Mouse (Mus musculus): Measurements from ENCODE around the gene Cpne5. TPM values are rescaled to one million over a fixed set of nuclear protein-coding genes. Genes with fewer than 3 reads are reported as not detected.
"Not testable (repeated sequence)": the region's sequence is repeated elsewhere in the genome, so short reads cannot be mapped to it uniquely, and the experiment has no call there.

The Cpne5 gene
- polyA plus RNA-seq, 1 experiment from 2014 or later, result 9.9 TPM

DNA sequence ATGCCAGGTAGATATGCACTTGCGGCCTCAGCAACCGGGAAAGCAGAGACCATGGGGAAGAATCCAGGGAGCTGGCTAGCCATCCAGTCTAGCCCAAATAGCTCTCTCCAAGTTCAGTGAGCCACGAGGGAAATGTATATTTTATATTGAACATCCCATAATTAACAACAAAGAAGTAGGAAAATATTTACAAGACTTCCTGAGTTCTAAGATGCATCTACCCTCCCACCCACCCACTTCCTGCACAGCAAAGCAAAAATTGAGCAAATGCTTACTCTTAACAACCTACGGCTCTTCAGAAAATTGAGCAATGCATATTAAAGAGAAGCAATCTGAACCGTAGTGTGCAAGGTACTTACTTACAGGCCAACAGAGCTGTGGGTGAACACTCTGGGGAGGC is 26.8 kb upstream of the Cpne5 start:
- peak overlapping the region; percentile 71 for H3K4me2 ChIP-seq
- H3K9me3 ChIP-seq, result no peaks in the 10 kb centered on the region
- H3K27me3 ChIP-seq, result no peaks in the 10 kb centered on the region
- peak overlapping the region; percentile 86 for H3K4me3 ChIP-seq (replicated peaks)
- peaks cover 18% of the 10 kb centered on the region for H3K36me3 ChIP-seq (replicated peaks)
- peak overlapping the region; percentile 78 for H3K9ac ChIP-seq
- peaks cover 45% of the 10 kb centered on the region for H3K4me1 ChIP-seq
- peak overlapping the region; percentile 99; the same call in 1 of the 2 replicates for H3K27ac ChIP-seq
- ATAC-seq (ENCODE audit: low FRiP score), result no peak
- WGBS, result 86% methylated on average over 5 of the region's 5 CpGs

DNA sequence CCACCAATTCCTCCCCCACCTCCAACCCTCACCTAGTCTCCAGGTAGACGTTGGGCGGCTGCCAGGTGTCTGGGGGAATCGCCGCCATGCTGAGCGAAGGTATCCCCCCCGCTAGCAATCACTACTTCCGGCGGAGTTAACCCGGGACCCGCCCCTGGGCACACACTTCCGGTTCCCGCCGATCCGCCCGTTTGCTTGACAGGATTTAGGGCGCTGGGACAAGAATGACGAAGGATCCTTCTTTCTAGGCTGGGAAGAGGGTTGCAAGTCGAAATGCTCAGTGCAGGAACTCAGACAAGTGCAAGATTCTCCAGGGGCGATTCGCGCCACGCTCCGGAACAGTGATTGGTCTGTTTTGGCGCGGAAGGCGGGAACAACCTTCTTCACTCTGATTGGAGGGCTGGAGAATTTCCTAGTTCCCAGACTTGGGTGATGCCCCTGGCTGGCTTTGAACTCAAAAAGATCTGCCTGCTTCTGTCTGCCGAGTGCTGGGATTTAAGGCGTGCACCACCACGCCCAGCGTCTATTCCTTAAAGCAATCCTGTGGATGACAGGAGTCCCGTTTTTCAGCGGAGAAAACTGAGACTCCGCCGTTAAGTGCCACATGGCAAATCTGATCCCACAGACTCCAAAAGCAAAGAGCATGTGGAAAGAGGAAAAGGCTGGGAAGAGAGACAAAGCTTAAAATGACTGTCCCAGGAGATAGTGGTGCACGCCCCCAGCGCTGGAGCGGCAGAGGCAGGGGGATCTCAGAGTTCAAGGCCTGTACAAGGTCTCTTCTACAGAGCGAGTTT is 26.1 kb upstream of the Cpne5 start, which contains the start of gene Ppil1:
Ppil1 (minus strand) TSS at position 347 of the 794 bp plus-strand sequence.
- Histone ChIP-seq H3K4me1 (peaks cover 44% of the 10 kb centered on the region), H3K4me2 (peak within 1 kb of the TSS; percentile 71), H3K27ac (peak within 1 kb of the TSS; percentile 99), H3K27me3 (no peaks in the 10 kb centered on the region), H3K9me3 (no peaks in the 10 kb centered on the region), H3K36me3 (replicated peaks) (peaks cover 22% of the 10 kb centered on the region), H3K9ac (peak within 1 kb of the TSS; percentile 78), H3K4me3 (replicated peaks) (peak within 1 kb of the TSS; percentile 86)
- peak; percentile 68 for ATAC-seq (ENCODE audit: low FRiP score)
- WGBS, result 7% methylated on average over 38 of the region's 38 CpGs

DNA sequence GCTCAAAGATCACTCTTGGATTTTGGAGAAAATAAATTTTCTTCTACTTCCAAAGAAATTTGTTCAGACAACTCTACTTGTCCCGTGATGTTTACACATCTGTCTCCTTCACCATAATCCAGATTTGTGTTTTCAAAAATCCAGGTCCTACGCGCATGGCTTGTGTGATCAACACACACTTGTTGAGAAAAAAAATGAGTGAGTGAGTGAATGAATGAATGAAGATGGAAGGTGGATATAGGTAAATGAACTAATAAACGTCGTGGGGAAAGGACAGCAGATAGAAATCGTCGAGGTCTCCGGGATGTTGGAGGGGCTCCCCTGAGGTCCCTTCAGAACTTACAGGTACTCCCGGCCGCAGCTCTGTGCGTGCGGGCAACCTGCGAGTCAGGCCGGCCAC is 25.4 kb upstream of the Cpne5 start:
- Histone ChIP-seq H3K27ac (peak overlapping the region; percentile 99), H3K9ac (peak overlapping the region; percentile 78), H3K27me3 (no peaks in the 10 kb centered on the region), H3K9me3 (no peaks in the 10 kb centered on the region), H3K36me3 (replicated peaks) (peaks cover 26% of the 10 kb centered on the region), H3K4me3 (replicated peaks) (peak overlapping the region; percentile 86), H3K4me1 (peaks cover 44% of the 10 kb centered on the region), H3K4me2 (peak overlapping the region; percentile 71)
- 2% methylated on average over 13 of the region's 14 CpGs for WGBS
- ATAC-seq (ENCODE audit: low FRiP score), result no peak

DNA sequence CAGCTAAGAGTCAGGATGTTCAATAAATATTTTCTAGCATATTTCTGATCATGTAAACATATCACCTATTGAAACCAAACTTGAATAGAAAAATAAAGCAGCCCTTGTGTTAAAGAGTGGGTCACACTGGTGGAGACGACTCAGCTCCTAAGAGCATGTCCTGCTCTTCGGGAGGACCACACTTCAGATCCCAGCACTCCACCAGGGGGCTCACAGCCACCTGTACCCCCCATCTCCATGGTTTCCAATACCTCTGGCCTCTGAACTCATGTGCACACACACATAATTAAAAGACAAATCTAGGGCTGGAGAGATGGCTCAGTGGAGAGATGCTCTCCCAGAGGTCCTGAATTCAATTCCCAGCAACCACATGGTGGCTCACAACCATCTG is 24.3 kb upstream of the Cpne5 start:
- 53% methylated on average over 2 of the region's 2 CpGs for WGBS
- peaks cover 37% of the 10 kb centered on the region for H3K4me1 ChIP-seq
- peak overlapping the region; percentile 71 for H3K4me2 ChIP-seq
- H3K4me3 ChIP-seq (replicated peaks), result 0 out of 2 replicates have a peak overlapping the region, but pooled peaks have one; percentile 4
- no peak for ATAC-seq (ENCODE audit: low FRiP score)
- no peaks in the 10 kb centered on the region for H3K9me3 ChIP-seq
- no peaks in the 10 kb centered on the region for H3K27me3 ChIP-seq
- peaks cover 38% of the 10 kb centered on the region for H3K36me3 ChIP-seq (replicated peaks)
- H3K9ac ChIP-seq, result peak overlapping the region; percentile 30; the same call in 1 of the 2 replicates
- no peak overlapping the region for H3K27ac ChIP-seq

DNA sequence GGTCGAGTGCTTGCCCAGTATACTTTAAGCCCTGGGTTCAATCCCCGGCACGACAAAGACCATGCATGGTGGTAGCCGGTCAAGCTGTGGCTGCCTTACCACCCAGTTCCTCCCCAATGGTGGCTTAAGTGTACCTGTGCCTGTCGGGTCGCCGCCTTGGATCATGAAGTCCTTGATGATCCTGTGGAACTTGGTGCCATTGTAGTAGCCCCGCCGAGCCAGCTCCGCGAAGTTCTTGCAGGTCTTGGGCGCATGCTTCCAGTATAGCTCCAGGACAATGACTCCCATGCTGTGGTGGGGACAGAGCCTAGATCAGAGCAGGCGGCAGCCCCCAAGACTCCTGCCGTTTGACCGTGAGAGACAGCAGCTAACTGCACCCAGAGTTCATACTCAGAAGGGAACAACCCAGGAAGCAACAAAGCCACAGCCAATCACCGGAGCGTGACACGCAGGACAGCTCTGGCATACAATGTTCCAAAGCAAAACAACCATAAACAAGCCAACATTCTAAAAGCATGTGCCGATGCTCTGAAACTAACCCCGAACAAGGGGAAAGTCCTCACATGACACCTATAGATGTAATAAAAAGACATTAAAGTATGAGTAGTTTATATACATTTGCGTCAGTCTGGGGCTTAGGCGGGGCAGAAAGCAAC is 23.8 kb upstream of the Cpne5 start:
- H3K4me2 ChIP-seq, result peak overlapping the region; percentile 71

DNA sequence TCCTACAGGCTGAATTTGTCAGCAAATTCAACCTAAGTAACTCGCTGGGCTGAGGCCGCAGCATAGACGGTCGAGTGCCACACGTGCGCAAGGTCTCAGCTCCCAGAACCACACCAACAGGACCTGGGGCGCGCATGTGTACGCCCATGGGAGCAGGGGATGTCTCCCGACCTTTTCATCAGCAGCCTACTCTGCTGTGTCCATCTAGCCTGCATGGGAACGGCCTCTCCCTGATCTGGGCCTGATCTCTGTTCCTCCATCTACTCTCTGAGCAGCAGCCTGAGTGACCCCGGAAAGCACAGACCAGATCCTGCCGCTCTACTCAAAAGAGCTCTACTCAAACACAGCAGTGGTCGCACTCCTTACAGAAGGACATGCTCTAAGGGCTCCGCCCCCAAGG is 22.5 kb upstream of the Cpne5 start:
- H3K9ac ChIP-seq, result peak overlapping the region; percentile 13; the same call in 1 of the 2 replicates
- peaks cover 37% of the 10 kb centered on the region for H3K4me1 ChIP-seq
- H3K9me3 ChIP-seq, result no peaks in the 10 kb centered on the region
- 88% methylated on average over 15 of the region's 15 CpGs for WGBS
- peaks cover 48% of the 10 kb centered on the region for H3K36me3 ChIP-seq (replicated peaks)
- no peak overlapping the region for H3K4me2 ChIP-seq
- no peak for ATAC-seq (ENCODE audit: low FRiP score)
- no peak overlapping the region for H3K27ac ChIP-seq
- no peaks in the 10 kb centered on the region for H3K27me3 ChIP-seq
- no peak overlapping the region for H3K4me3 ChIP-seq (replicated peaks)

More for the DNA sequence above, 23.8 kb upstream of the Cpne5 start:
- H3K36me3 ChIP-seq (replicated peaks), result peaks cover 42% of the 10 kb centered on the region
- no peaks in the 10 kb centered on the region for H3K27me3 ChIP-seq
- H3K4me3 ChIP-seq (replicated peaks), result 0 out of 2 replicates have a peak overlapping the region, but pooled peaks have one; percentile 4
- peaks cover 37% of the 10 kb centered on the region for H3K4me1 ChIP-seq
- no peak overlapping the region for H3K27ac ChIP-seq
- H3K9me3 ChIP-seq, result no peaks in the 10 kb centered on the region
- peak overlapping the region; percentile 30; the same call in 1 of the 2 replicates for H3K9ac ChIP-seq
- ATAC-seq (ENCODE audit: low FRiP score), result no peak
- 94% methylated on average over 22 of the region's 22 CpGs for WGBS

DNA sequence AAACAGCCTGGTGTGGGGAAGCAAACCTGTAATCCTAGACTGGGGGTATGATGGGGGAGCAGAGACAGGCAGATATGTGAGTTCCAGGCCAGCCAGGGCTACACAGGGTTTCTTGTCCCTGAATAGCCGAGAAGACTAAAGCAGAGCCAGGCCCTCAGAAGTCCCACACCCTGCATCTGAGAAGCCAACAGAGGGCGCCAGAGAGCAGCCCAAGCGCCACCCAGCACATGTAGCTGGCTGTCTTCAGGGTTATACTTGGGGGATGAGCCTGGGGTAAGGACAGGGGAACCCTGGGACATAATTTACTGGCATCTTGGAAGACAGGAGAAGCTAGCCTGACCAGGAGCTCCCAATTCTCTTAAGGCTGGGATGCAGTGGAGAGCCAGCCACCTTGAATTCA is 21.5 kb upstream of the Cpne5 start:
- H3K36me3 ChIP-seq (replicated peaks), result peaks cover 57% of the 10 kb centered on the region
- H3K27ac ChIP-seq, result no peak overlapping the region
- WGBS, result 8% methylated on average over 3 of the region's 3 CpGs

DNA sequence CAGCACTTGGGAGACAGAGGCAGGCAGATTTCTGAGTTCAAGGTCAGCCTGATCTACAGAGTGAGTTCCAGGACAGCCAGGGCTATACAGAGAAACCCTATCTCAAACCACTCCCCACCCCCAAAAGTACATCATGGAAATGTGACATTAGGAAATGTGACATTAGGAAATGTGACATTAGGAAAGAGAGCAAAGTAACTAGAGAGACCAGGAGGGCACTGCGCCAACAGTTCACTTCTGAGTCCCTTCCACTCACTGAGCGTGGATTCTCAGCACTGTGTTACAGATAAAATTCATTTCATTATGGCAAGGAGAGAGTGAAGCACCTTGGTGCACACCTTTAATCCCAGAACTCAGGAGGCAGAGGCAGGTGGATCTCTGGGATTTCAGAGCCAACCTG is 21.0 kb upstream of the Cpne5 start:
- H3K4me1 ChIP-seq, result peaks cover 29% of the 10 kb centered on the region
- 98% methylated on average over 2 of the region's 2 CpGs for WGBS
- no peak overlapping the region for H3K27ac ChIP-seq
- H3K9ac ChIP-seq, result no peak overlapping the region
- peaks cover 63% of the 10 kb centered on the region for H3K36me3 ChIP-seq (replicated peaks)
- H3K27me3 ChIP-seq, result no peaks in the 10 kb centered on the region
- H3K9me3 ChIP-seq, result no peaks in the 10 kb centered on the region
- H3K4me2 ChIP-seq, result no peak overlapping the region
- H3K4me3 ChIP-seq (replicated peaks), result no peak overlapping the region
- no peak for ATAC-seq (ENCODE audit: low FRiP score)

More for the DNA sequence above, 21.5 kb upstream of the Cpne5 start:
- H3K9me3 ChIP-seq, result no peaks in the 10 kb centered on the region
- H3K9ac ChIP-seq, result no peak overlapping the region
- H3K4me1 ChIP-seq, result peaks cover 34% of the 10 kb centered on the region
- no peak overlapping the region for H3K4me3 ChIP-seq (replicated peaks)
- ATAC-seq (ENCODE audit: low FRiP score), result peak; percentile 63; the same call in 1 of the 2 replicates
- no peaks in the 10 kb centered on the region for H3K27me3 ChIP-seq
- no peak overlapping the region for H3K4me2 ChIP-seq

DNA sequence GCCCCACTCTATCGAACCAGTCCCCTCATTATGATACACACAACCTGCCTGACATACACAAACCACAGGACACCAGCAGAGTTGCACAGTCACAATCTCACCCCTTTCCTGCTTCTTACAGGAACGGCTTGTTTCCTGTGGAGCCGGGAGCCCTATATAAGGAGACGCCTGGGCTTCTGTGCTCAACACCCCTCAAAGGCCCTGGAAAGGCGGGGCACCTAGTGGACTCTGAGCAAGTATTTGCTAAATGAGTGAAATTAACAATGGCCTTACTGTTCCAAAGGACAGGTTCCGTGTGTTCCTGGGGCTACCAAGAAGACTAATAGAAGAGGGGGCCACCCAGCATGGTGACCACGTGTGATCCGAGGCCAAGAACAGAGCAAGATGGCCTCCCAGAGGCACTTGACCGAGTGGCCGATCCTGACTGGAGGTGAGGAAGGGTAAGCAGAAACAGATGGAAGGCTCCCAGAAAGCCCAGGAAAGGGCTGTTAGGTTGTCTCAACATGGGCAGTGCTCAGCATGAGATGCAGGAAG is 20.1 kb upstream of the Cpne5 start:
- 0 out of 2 replicates have a peak overlapping the region, but pooled peaks have one; percentile 15 for H3K27ac ChIP-seq

DNA sequence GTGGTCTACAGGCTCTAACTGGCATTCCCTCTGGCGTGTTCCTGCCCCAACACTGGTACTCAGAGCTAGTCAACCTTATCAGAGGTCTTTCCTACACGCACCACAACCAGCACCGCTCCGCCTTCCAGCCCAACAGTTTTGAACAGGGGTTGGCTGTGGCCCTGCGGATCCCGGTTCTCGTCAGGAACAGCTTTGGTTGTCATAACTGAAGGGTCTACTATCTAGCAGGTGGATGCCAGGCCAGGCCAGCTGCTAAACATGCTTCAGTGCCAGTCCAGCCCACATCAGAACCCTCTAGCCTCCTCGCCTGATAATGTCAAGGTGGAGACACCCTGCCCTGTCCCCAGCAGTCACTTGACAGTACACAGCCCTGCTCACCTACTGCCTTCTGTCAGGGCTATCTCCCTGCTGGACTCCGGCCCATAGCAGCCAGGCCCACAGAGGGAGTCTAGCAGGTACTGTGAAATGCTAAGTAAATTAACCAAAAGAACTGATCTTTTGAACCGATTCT is 19.1 kb upstream of the Cpne5 start:
- H3K27me3 ChIP-seq, result no peaks in the 10 kb centered on the region
- H3K27ac ChIP-seq, result no peak overlapping the region
- no peaks in the 10 kb centered on the region for H3K9me3 ChIP-seq
- H3K4me1 ChIP-seq, result peaks cover 16% of the 10 kb centered on the region
- no peak overlapping the region for H3K4me2 ChIP-seq
- WGBS, result 93% methylated on average over 10 of the region's 10 CpGs
- ATAC-seq (ENCODE audit: low FRiP score), result no peak
- peaks cover 69% of the 10 kb centered on the region for H3K36me3 ChIP-seq (replicated peaks)
- H3K9ac ChIP-seq, result no peak overlapping the region
- no peak overlapping the region for H3K4me3 ChIP-seq (replicated peaks)

More for the DNA sequence above, 20.1 kb upstream of the Cpne5 start:
- 85% methylated on average over 10 of the region's 10 CpGs for WGBS
- Histone ChIP-seq H3K27me3 (no peaks in the 10 kb centered on the region), H3K4me1 (peaks cover 27% of the 10 kb centered on the region), H3K9ac (no peak overlapping the region), H3K4me3 (replicated peaks) (no peak overlapping the region), H3K36me3 (replicated peaks) (peaks cover 67% of the 10 kb centered on the region), H3K4me2 (no peak overlapping the region), H3K9me3 (no peaks in the 10 kb centered on the region)
- no peak for ATAC-seq (ENCODE audit: low FRiP score)

DNA sequence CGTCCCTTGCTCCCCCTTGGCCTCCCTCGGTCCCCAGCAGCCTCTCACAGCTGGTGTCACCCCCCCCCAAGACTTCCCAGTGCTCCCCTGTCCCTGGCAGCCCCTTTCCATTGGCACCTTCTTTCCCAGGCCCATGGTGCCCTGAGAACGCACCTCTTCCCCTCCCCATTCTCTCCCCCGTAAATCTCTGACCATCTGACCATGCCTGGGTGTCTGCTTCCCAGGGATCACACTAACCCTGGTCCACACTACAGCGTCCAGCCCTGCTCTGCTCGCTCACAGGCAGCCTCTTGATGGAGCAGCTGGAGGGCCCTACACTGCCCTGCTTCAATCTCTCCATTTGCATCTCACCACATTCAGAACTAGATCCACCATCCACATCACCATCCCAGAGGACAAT is 18.5 kb upstream of the Cpne5 start:
- Histone ChIP-seq H3K36me3 (replicated peaks) (peaks cover 71% of the 10 kb centered on the region), H3K9ac (no peak overlapping the region), H3K4me2 (no peak overlapping the region), H3K4me1 (peaks cover 14% of the 10 kb centered on the region), H3K27ac (no peak overlapping the region), H3K27me3 (no peaks in the 10 kb centered on the region), H3K4me3 (replicated peaks) (no peak overlapping the region), H3K9me3 (no peaks in the 10 kb centered on the region)
- WGBS, result 93% methylated on average over 6 of the region's 6 CpGs
- ATAC-seq (ENCODE audit: low FRiP score), result no peak

DNA sequence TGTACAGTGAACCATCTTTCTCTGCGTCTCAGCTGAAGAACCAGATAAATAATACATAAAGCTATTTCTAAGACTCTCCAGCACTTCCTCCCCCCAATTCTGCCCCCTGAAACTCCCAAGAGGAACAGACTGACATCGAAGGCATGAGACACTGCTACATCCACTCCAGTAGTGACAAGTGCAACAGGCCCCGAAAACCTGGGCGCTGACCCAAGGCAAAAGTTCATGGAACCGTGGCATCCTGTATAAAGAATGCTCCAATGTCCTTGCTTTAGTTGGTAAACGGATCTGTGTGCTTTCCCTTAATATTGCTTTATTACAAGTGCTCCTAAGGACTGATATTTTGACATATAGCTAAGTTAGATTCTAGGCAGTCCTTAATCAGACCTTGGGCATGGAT is 16.8 kb upstream of the Cpne5 start:
- ATAC-seq (ENCODE audit: low FRiP score), result not testable (repeated sequence)

More for the DNA sequence above, 16.8 kb upstream of the Cpne5 start:
- H3K27me3 ChIP-seq; H3K4me3 ChIP-seq (replicated peaks); H3K4me1 ChIP-seq; H3K4me2 ChIP-seq; H3K9ac ChIP-seq; H3K9me3 ChIP-seq; H3K27ac ChIP-seq: not testable (repeated sequence)
- H3K36me3 ChIP-seq (replicated peaks), result peaks cover 73% of the 10 kb centered on the region
- 93% methylated on average over 6 of the region's 6 CpGs for WGBS
